34 mouse cellular contexts compared by ENCODE assay signal in genomic region chr13:83452987-83453386, GRCm38 (mm10).
"Had no signal": no experiment of that assay in that cellular context is flagged by ENCODE, and none has a peak within 500 bp of the region (broad histone marks: within the 10 kb centered on the region; RNA-seq: fewer than 3 reads in every experiment).

No protein-coding gene starts in this region.

- DNase-seq: heart, postnatal 10 days; heart, postnatal 14 days; heart, postnatal 36 days; heart, postnatal 4 days; kidney, adult 11 months; kidney, adult 18-20 months; kidney, adult 2 months; kidney, adult 8-10 months; kidney, adult 9 months; kidney, postnatal 10 days; kidney, postnatal 14 days; kidney, postnatal 25 days; kidney, postnatal 36 days; kidney, postnatal 4 days; layer of hippocampus, adult 9-11 months; layer of hippocampus, postnatal 36 days had no signal

- H3K27me3 ChIP-seq: heart, embryonic 12.5 days; heart, embryonic 13.5 days; heart, embryonic 15.5 days; hindbrain, embryonic 12.5 days; hindbrain, embryonic 13.5 days; hindbrain, embryonic 15.5 days; intestine, embryonic 15.5 days; kidney, embryonic 15.5 days had no signal

- H3K27ac ChIP-seq: heart, embryonic 10.5 days; heart, embryonic 13.5 days; heart, embryonic 15.5 days; hindbrain, embryonic 10.5 days; hindbrain, embryonic 12.5 days; hindbrain, embryonic 13.5 days; hindbrain, embryonic 14.5 days; hindbrain, embryonic 15.5 days; hindbrain, postnatal 0 days; intestine, embryonic 15.5 days; kidney, embryonic 15.5 days; kidney, postnatal 0 days; layer of hippocampus, adult 2 months had no signal

- H3K9me3 ChIP-seq: heart, embryonic 10.5 days; heart, embryonic 12.5 days; heart, embryonic 13.5 days; heart, embryonic 15.5 days; hindbrain, embryonic 10.5 days; hindbrain, embryonic 12.5 days; hindbrain, embryonic 13.5 days; hindbrain, embryonic 15.5 days; intestine, embryonic 15.5 days; kidney, embryonic 15.5 days had no signal

- ATAC-seq: hindbrain, embryonic 16.5 days; hindbrain, postnatal 0 days; inflammation-experienced regulatory T-cells, adult 6 months; intestine, embryonic 15.5 days; intestine, embryonic 16.5 days; intestine, postnatal 0 days had no signal

- H3K4me3 ChIP-seq: heart, embryonic 10.5 days; heart, embryonic 12.5 days; heart, embryonic 13.5 days; heart, embryonic 15.5 days; hindbrain, embryonic 10.5 days; hindbrain, embryonic 12.5 days; hindbrain, embryonic 13.5 days; hindbrain, embryonic 15.5 days; intestine, embryonic 15.5 days; kidney, embryonic 15.5 days; layer of hippocampus, adult 2 months had no signal

- H3K36me3 ChIP-seq: heart, embryonic 10.5 days; heart, embryonic 12.5 days; heart, embryonic 13.5 days; heart, embryonic 15.5 days; hindbrain, embryonic 10.5 days; hindbrain, embryonic 12.5 days; hindbrain, embryonic 13.5 days; hindbrain, embryonic 15.5 days; intestine, embryonic 15.5 days; kidney, embryonic 15.5 days had no signal

- H3K9ac ChIP-seq: heart, embryonic 12.5 days; heart, embryonic 13.5 days; heart, embryonic 15.5 days; hindbrain, embryonic 12.5 days; hindbrain, embryonic 13.5 days; hindbrain, embryonic 14.5 days; hindbrain, embryonic 15.5 days; intestine, embryonic 15.5 days; kidney, embryonic 15.5 days had no signal

- H3K4me1 ChIP-seq: heart, embryonic 10.5 days; heart, embryonic 15.5 days; hindbrain, embryonic 10.5 days; hindbrain, embryonic 12.5 days; hindbrain, embryonic 13.5 days; hindbrain, embryonic 15.5 days; intestine, embryonic 15.5 days; kidney, embryonic 15.5 days had no signal
